Mouse (Mus musculus) kidney, postnatal 10 days (tissue): ENCODE results near the gene Akt2.
A peak's percentile ranks its signal among the peaks of the same experiment; 100 is the strongest.
"Not testable (repeated sequence)": the region's sequence is repeated elsewhere in the genome, so short reads cannot be mapped to it uniquely, and the experiment has no call there.

Experiments
- DNase-seq: peaks from one replicate; pipeline ENCODE4 v3.0.0; 2021; ENCODE audit warnings: mixed read lengths

Akt2 gene

GRCm38 (mm10) chr7:27622234-27622633 is 30.9 kb downstream of the Akt2 start:
- DNase-seq, result no peak

- DNase-seq, result no peak
Observed at GRCm38 (mm10) chr7:27624967-27625366, 33.6 kb downstream of the Akt2 start.

- no peak for DNase-seq
Observed at GRCm38 (mm10) chr7:27627707-27628106, 36.4 kb downstream of the Akt2 start.

GRCm38 (mm10) chr7:27628190-27628589 is 36.8 kb downstream of the Akt2 start:
- DNase-seq, result no peak

GRCm38 (mm10) chr7:27628816-27629215 is 37.5 kb downstream of the Akt2 start:
- DNase-seq, result not testable (repeated sequence)

GRCm38 (mm10) chr7:27631439-27631838 is 40.1 kb downstream of the Akt2 start:
- DNase-seq, result no peak

- no peak for DNase-seq
Observed at GRCm38 (mm10) chr7:27633166-27633565, 41.8 kb downstream of the Akt2 start.

- no peak for DNase-seq
Observed at GRCm38 (mm10) chr7:27634691-27635090, 43.3 kb downstream of the Akt2 start.

- not testable (repeated sequence) for DNase-seq
Observed at GRCm38 (mm10) chr7:27635094-27635493, 43.7 kb downstream of the Akt2 start.

GRCm38 (mm10) chr7:27644471-27644870 is 53.1 kb downstream of the Akt2 start:
- no peak for DNase-seq

GRCm38 (mm10) chr7:27646516-27646915 is 55.2 kb downstream of the Akt2 start:
- no peak for DNase-seq

- no peak for DNase-seq
Observed at GRCm38 (mm10) chr7:27647281-27648002, 56.1 kb downstream of the Akt2 start.

GRCm38 (mm10) chr7:27649723-27650122 is 58.4 kb downstream of the Akt2 start:
- DNase-seq, result no peak

GRCm38 (mm10) chr7:27650949-27651348 is 59.6 kb downstream of the Akt2 start:
- DNase-seq, result peak; percentile 87

GRCm38 (mm10) chr7:27653681-27654437 is 62.5 kb downstream of the Akt2 start, which contains the start of gene Ttc9b:
TSS of gene Ttc9b (plus strand) at chr7:27653915.
- peak; percentile 75 for DNase-seq

- peak; percentile 45 for DNase-seq
Observed at GRCm38 (mm10) chr7:27654607-27655276, 63.4 kb downstream of the Akt2 start.

GRCm38 (mm10) chr7:27655545-27655944 is 64.2 kb downstream of the Akt2 start:
- no peak for DNase-seq

- no peak for DNase-seq
Observed at GRCm38 (mm10) chr7:27656600-27656999, 65.2 kb downstream of the Akt2 start.

- no peak for DNase-seq
Observed at GRCm38 (mm10) chr7:27657824-27658395, 66.6 kb downstream of the Akt2 start.

GRCm38 (mm10) chr7:27658712-27659663 is 67.6 kb downstream of the Akt2 start:
- DNase-seq, result no peak

- DNase-seq, result no peak
Observed at GRCm38 (mm10) chr7:27662038-27662437, 70.7 kb downstream of the Akt2 start.

- DNase-seq, result no peak
Observed at GRCm38 (mm10) chr7:27673064-27673574, 81.8 kb downstream of the Akt2 start.
